ENCODE assay signal across 8 mouse cellular contexts in the genomic region with DNA sequence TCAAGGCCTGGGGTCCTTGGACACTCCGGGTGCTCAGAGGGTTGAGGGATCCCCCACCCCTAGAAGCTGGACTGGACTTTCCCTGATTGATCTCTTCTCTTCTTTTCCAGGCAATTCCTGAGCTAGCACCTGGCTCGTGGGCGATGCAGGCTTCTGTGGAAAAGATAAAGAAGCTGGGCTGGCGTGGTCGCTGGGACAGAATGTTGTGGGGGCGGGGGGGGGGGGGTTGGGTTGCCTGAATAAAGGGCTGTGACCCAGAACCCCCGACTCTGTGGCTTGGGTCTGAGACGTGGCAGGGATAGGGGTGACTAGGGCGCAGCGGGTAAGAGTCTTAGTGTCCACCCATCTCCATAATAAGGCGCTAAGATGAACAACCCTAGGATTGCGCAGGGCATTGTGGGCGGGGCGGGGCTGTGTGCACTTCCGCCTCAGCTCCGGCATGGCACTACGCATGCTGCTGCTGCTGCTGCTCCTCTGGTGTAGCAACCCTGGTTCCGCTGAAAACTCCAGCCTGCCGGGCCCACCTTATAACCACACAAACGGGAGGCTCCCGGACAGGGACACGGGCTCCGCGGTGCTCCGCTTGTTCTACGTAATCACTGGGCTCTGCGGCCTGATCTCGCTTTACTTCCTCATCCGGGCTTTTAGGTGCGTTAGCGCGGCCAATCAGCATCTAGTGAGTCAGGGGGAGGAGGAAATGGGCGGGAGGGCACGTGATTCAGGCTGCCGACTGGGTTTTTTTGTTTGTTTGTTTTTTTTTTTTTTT. TPM values are rescaled to one million over a fixed set of nuclear protein-coding genes. Genes with fewer than 3 reads are reported as not detected.
DNase-seq lines count a peak whose midpoint lies in the region; ATAC-seq and TF ChIP-seq lines count a peak whose summit lies in the region.

A gene (plus strand): TSS at position 418 of the 766 bp plus-strand sequence.

- peak within 1 kb of the TSS; percentile 84 for H3K27ac ChIP-seq in brown adipose tissue, adult 24 weeks (replicated peaks; ENCODE audit: low read depth, low read length)
- H3K27ac ChIP-seq in forebrain, embryonic 10.5 days, result peak within 1 kb of the TSS; percentile 88
- peak within 1 kb of the TSS; percentile 66 to 86 for H3K27ac ChIP-seq in heart, embryonic 14.5 days (replicated peaks in 1 of 2; ENCODE audit: control insufficient read depth in 1 of 2, insufficient read depth in 1 of 2, low read depth in 2 of 2, low read length in 2 of 2)
- peak within 1 kb of the TSS; percentile 86 for H3K27ac ChIP-seq in liver, embryonic 12.5 days
- H3K27ac ChIP-seq in stomach, embryonic 15.5 days, result peak within 1 kb of the TSS; percentile 93

- peaks cover 25% of the 10 kb centered on the region for H3K79me2 ChIP-seq in C2C12 (ENCODE audit: control insufficient read depth, insufficient read depth)

- peak; percentile 90 for DNase-seq in forebrain, embryonic 10.5 days (ENCODE audit: extremely low spot score, low spot score)
- peak; percentile 92 for DNase-seq in kidney, postnatal 14 days
- DNase-seq in naive thymus-derived CD4-positive, alpha-beta T cell, adult 2 months (ENCODE audit: low read depth), result peak; percentile 97

- H3K36me3 ChIP-seq in C2C12 (ENCODE audit: control insufficient read depth, insufficient read depth), result peaks cover 31% of the 10 kb centered on the region
- peaks cover 48% of the 10 kb centered on the region for H3K36me3 ChIP-seq in forebrain, embryonic 10.5 days (replicated peaks)
- H3K36me3 ChIP-seq in heart, embryonic 14.5 days (ENCODE audit: control insufficient read depth, insufficient read depth, low read length), result peaks cover 33% of the 10 kb centered on the region
- peaks cover 31% of the 10 kb centered on the region for H3K36me3 ChIP-seq in liver, embryonic 12.5 days
- H3K36me3 ChIP-seq in stomach, embryonic 15.5 days, result peaks cover 27% of the 10 kb centered on the region

- no peaks in the 10 kb centered on the region for H3K9me3 ChIP-seq in forebrain, embryonic 10.5 days
- no peaks in the 10 kb centered on the region for H3K9me3 ChIP-seq in heart, embryonic 14.5 days (ENCODE audit: control insufficient read depth, low read length)
- H3K9me3 ChIP-seq in liver, embryonic 12.5 days (replicated peaks), result no peaks in the 10 kb centered on the region; the same call in 1 of the 2 replicates
- no peaks in the 10 kb centered on the region for H3K9me3 ChIP-seq in stomach, embryonic 15.5 days

- no peaks in the 10 kb centered on the region for H3K27me3 ChIP-seq in C2C12 (ENCODE audit: control insufficient read depth, insufficient read depth, insufficient read length)
- 0 out of 2 replicates have a peak, but pooled peaks cover 5% of the 10 kb centered on the region for H3K27me3 ChIP-seq in forebrain, embryonic 10.5 days (ENCODE audit: poor library complexity, severe bottlenecking)
- no peaks in the 10 kb centered on the region for H3K27me3 ChIP-seq in heart, embryonic 14.5 days (ENCODE audit: control insufficient read depth, insufficient read depth, low read length)
- H3K27me3 ChIP-seq in liver, embryonic 12.5 days (replicated peaks), result peaks cover 10% of the 10 kb centered on the region
- no peaks in the 10 kb centered on the region for H3K27me3 ChIP-seq in stomach, embryonic 15.5 days (replicated peaks)

- peak; percentile 47 for ATAC-seq in heart, embryonic 14.5 days (ENCODE audit: insufficient number of reproducible peaks, insufficient read depth, low FRiP score, low read depth)
- ATAC-seq in liver, embryonic 12.5 days, result peak; percentile 80
- peak; percentile 75 for ATAC-seq in stomach, embryonic 15.5 days (ENCODE audit: insufficient read depth, low FRiP score, low read depth)

- peak within 1 kb of the TSS; percentile 74 for H3K4me2 ChIP-seq in heart, embryonic 14.5 days (ENCODE audit: low read length)
- peak within 1 kb of the TSS; percentile 85 for H3K4me2 ChIP-seq in liver, embryonic 12.5 days
- peak within 1 kb of the TSS; percentile 70 for H3K4me2 ChIP-seq in stomach, embryonic 15.5 days

- 8% methylated on average over 35 of the region's 35 CpGs for WGBS in forebrain, embryonic 10.5 days
- 5% methylated on average over 35 of the region's 35 CpGs for WGBS in heart, embryonic 14.5 days
- 4% methylated on average over 34 of the region's 35 CpGs for WGBS in liver, embryonic 12.5 days (ENCODE audit: insufficient replicate concordance)
- WGBS in stomach, embryonic 15.5 days, result 9% methylated on average over 35 of the region's 35 CpGs

- H3K4me1 ChIP-seq in brown adipose tissue, adult 24 weeks (ENCODE audit: control insufficient read depth, insufficient read depth, insufficient read length, low read length), result peaks cover 4% of the 10 kb centered on the region; the same call in 1 of the 2 replicates
- peaks cover 72% of the 10 kb centered on the region for H3K4me1 ChIP-seq in forebrain, embryonic 10.5 days
- peaks cover 10 to 33% of the 10 kb centered on the region in 2 experiments for H3K4me1 ChIP-seq in heart, embryonic 14.5 days (ENCODE audit: control insufficient read depth in 2 of 2, insufficient read depth in 2 of 2, low read length in 2 of 2)
- H3K4me1 ChIP-seq in liver, embryonic 12.5 days, result peaks cover 58% of the 10 kb centered on the region
- H3K4me1 ChIP-seq in stomach, embryonic 15.5 days, result peaks cover 40% of the 10 kb centered on the region

- H3K4me3 ChIP-seq in C2C12 (ENCODE audit: insufficient read depth, poor library complexity, severe bottlenecking), result peak within 1 kb of the TSS; percentile 41
- H3K4me3 ChIP-seq in brown adipose tissue, adult 24 weeks (ENCODE audit: insufficient read depth, low read depth, low read length), result peak within 1 kb of the TSS; percentile 82
- H3K4me3 ChIP-seq in forebrain, embryonic 10.5 days, result peak within 1 kb of the TSS; percentile 66
- peak within 1 kb of the TSS; percentile 60 for H3K4me3 ChIP-seq in heart, embryonic 14.5 days (ENCODE audit: control insufficient read depth in 1 of 2, insufficient read depth in 1 of 2, low read depth in 1 of 2, low read length in 2 of 2)
- peak within 1 kb of the TSS; percentile 77 for H3K4me3 ChIP-seq in liver, embryonic 12.5 days
- H3K4me3 ChIP-seq in stomach, embryonic 15.5 days (replicated peaks), result peak within 1 kb of the TSS; percentile 60

- TF ChIP-seq CTCF in C2C12 (IDR thresholded peaks at IDR 0.05; ENCODE audit: control insufficient read depth, insufficient read depth, insufficient read length), result no peak

- H3K9ac ChIP-seq in heart, embryonic 14.5 days (ENCODE audit: low read length), result peak within 1 kb of the TSS; percentile 71
- peak within 1 kb of the TSS; percentile 76 for H3K9ac ChIP-seq in liver, embryonic 12.5 days
- peak within 1 kb of the TSS; percentile 54 for H3K9ac ChIP-seq in stomach, embryonic 15.5 days

- H3ac ChIP-seq in C2C12 (ENCODE audit: control insufficient read depth, insufficient read length, low read depth), result peak within 1 kb of the TSS; percentile 93

- H3K79me3 ChIP-seq in C2C12 (ENCODE audit: low read depth), result peaks cover 13% of the 10 kb centered on the region

TF ChIP-seq in C2C12, 6 proteins besides CTCF, POLR2A, EP300 and RAD21:
- TF ChIP-seq USF1 (IDR thresholded peaks at IDR 0.05; ENCODE audit: low read depth), result peak; percentile 94
- peak; percentile 40 for TF ChIP-seq CEBPB (IDR thresholded peaks at IDR 0.05; ENCODE audit: low read depth)
- TF ChIP-seq MYOD1 (IDR thresholded peaks at IDR 0.05; ENCODE audit: control insufficient read depth, insufficient read length, low read depth), result no peak
- TF ChIP-seq FOSL1 (IDR thresholded peaks at IDR 0.05; ENCODE audit: insufficient read depth, low read length, poor library complexity, severe bottlenecking), result no peak
- TF ChIP-seq MAX (IDR thresholded peaks at IDR 0.05), result peak; percentile 44

RNA-seq across cellular contexts. Expression of the gene that starts here (rescaled TPM):
- polyA plus RNA-seq in C2C12 (2012; fragmentation: generic; extraction: Trizol), result 33.4 TPM
- 10.9 and 14.9 TPM in 2 replicates for polyA plus RNA-seq in brown adipose tissue, adult 24 weeks (2012; ENCODE audit: insufficient read depth, insufficient read length, missing spikeins)
- polyA plus RNA-seq in forebrain, embryonic 10.5 days (2016; fragmentation: Nextera tagmentation; extraction: Ambion mirVana), result 9.8 and 10.7 TPM in 2 replicates
- polyA plus RNA-seq in heart, embryonic 14.5 days (2014; fragmentation: Nextera tagmentation; extraction: Ambion mirVana), result 7.7 and 11.1 TPM in 2 replicates
- polyA plus RNA-seq in liver, embryonic 12.5 days (2016; fragmentation: Nextera tagmentation; extraction: Ambion mirVana), result 14.0 and 16.4 TPM in 2 replicates
- 17.5 and 19.7 TPM in 2 replicates for polyA plus RNA-seq in stomach, embryonic 15.5 days (2015; fragmentation: Nextera tagmentation; extraction: Ambion mirVana)

Comparison
In these comparisons a context has a peak if more than half of its experiments do, and no peak if none do; other contexts are left out.
1. Peak in every context shown above with its lines: DNase-seq, ATAC-seq, H3K4me3 ChIP-seq and H3K27ac ChIP-seq.